Mouse (Mus musculus): ENCODE data around the gene Fxyd7. TPM values are rescaled to one million over a fixed set of nuclear protein-coding genes. Genes with fewer than 3 reads are reported as not detected.

The Fxyd7 gene
- polyA plus RNA-seq, 2 experiments = 14.9 to 16.2 TPM

DNA sequence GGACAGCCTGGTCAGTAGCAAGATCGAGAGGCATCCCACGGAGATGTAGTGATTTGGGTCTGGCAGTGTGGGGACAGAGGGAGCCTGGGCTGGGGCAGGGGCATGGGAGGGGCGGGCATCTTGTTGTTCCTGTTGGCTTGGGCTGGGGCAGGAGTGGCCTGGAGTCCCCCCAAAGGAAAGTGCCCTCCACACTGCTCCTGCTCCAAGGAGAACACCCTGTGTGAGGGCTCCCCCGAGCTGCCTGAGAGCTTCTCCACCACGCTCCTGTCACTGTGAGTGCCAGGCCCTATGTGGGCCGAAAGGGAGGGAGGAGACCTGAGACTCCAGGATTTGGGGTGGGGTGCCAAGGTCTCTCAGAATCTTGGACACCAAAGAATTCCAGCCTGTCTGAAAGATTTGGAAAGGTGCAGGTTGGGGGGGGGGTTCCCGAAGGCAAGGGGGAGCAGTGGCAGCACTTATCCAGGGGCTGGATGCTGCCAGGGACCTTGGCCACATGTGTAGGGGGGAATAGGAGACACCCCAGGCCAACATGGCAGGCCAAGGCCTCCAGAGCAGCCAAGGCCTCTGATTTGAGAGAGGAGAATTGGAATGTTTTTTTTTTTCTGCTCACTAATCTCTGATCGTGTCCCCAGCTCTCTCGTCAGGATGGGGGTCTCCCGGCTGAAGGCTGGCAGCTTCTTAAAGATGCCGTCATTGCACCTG lies 8.8 kb upstream of the Fxyd7 start:
- H3K9ac ChIP-seq (ENCODE audit: low read depth, low read length, severe bottlenecking) = no peak overlapping the region
- WGBS = 73% methylated on average over 10 of the region's 11 CpGs
- DNase-seq (ENCODE audit: low spot score) (no peak), ATAC-seq (ENCODE audit: low FRiP score, low read depth) (no peak)
- H3K36me3 ChIP-seq (ENCODE audit: control insufficient read depth, insufficient read depth, low read length) = no peaks in the 10 kb centered on the region
- H3K27ac ChIP-seq (replicated peaks; ENCODE audit: low read depth, low read length) = no peak overlapping the region
- no peaks in the 10 kb centered on the region for H3K9me3 ChIP-seq (ENCODE audit: control insufficient read depth, low read length)
- H3K27me3 ChIP-seq (ENCODE audit: control insufficient read depth, insufficient read depth, low read length) = no peaks in the 10 kb centered on the region
- peaks cover 6% of the 10 kb centered on the region for H3K4me1 ChIP-seq (ENCODE audit: control insufficient read depth, insufficient read depth, low read length)
- no peak overlapping the region for H3K4me2 ChIP-seq (replicated peaks; ENCODE audit: low read depth, low read length, severe bottlenecking)
- no peak overlapping the region for H3K4me3 ChIP-seq (replicated peaks; ENCODE audit: low read length)
- no peak for TF ChIP-seq POLR2A (IDR thresholded peaks at IDR 0.05; ENCODE audit: borderline replicate concordance, extremely low read depth, insufficient read depth, insufficient read length)

- 0% methylated on average over 2 of the region's 2 CpGs for WGBS
- no peak within 1 kb of the TSS for H3K4me3 ChIP-seq (replicated peaks; ENCODE audit: low read length)
- H3K27me3 ChIP-seq (ENCODE audit: control insufficient read depth, insufficient read depth, low read length) = no peaks in the 10 kb centered on the region
- H3K4me1 ChIP-seq (ENCODE audit: control insufficient read depth, insufficient read depth, low read length) = peaks cover 15% of the 10 kb centered on the region
- H3K9me3 ChIP-seq (ENCODE audit: control insufficient read depth, low read length) = no peaks in the 10 kb centered on the region
- DNase-seq (ENCODE audit: low spot score) (peak; percentile 70), ATAC-seq (ENCODE audit: low FRiP score, low read depth) (0 out of 2 replicates have a peak, but pooled peaks have one; percentile 36)
- no peaks in the 10 kb centered on the region for H3K36me3 ChIP-seq (ENCODE audit: control insufficient read depth, insufficient read depth, low read length)
- TF ChIP-seq POLR2A (IDR thresholded peaks at IDR 0.05; ENCODE audit: borderline replicate concordance, extremely low read depth, insufficient read depth, insufficient read length) = no peak
- no peak within 1 kb of the TSS for H3K4me2 ChIP-seq (replicated peaks; ENCODE audit: low read depth, low read length, severe bottlenecking)
- no peak within 1 kb of the TSS for H3K27ac ChIP-seq (replicated peaks; ENCODE audit: low read depth, low read length)
- H3K9ac ChIP-seq (ENCODE audit: low read depth, low read length, severe bottlenecking) = no peak within 1 kb of the TSS
Measured at GRCm38 (mm10) chr7:31059108-31059507, 7.8 kb upstream of the Fxyd7 start, which contains the start of gene Lgi4. Gene Lgi4 (plus strand): TSS chr7:31059342.

DNA sequence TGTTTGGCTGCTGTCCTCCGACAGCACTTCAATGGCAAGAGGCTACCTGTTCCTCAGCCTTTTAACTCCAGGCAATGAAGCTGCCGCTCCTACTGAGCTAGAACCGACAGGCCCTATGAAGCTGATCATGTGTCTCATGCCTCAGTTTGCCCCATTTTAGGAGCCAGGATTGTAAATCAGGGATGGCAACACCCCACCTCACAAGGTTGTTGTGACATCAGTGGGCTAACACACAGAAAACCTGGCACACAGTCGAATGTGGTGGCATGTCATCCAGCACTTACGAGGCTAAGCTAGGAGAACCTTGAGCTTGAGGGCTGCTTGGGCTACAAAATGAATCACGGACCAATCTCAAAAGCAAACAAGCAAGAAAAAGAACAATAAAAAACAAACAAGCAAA lies 6.9 kb upstream of the Fxyd7 start:
- no peak for TF ChIP-seq POLR2A (IDR thresholded peaks at IDR 0.05; ENCODE audit: borderline replicate concordance, extremely low read depth, insufficient read depth, insufficient read length)
- H3K27ac ChIP-seq (replicated peaks; ENCODE audit: low read depth, low read length) = no peak overlapping the region
- H3K4me2 ChIP-seq (replicated peaks; ENCODE audit: low read depth, low read length, severe bottlenecking) = no peak overlapping the region
- no peak overlapping the region for H3K4me3 ChIP-seq (replicated peaks; ENCODE audit: low read length)
- no peaks in the 10 kb centered on the region for H3K36me3 ChIP-seq (ENCODE audit: control insufficient read depth, insufficient read depth, low read length)
- H3K9ac ChIP-seq (ENCODE audit: low read depth, low read length, severe bottlenecking) = no peak overlapping the region
- 84% methylated on average over 6 of the region's 6 CpGs for WGBS
- peaks cover 5% of the 10 kb centered on the region; the same call in 1 of the 2 replicates for H3K27me3 ChIP-seq (ENCODE audit: control insufficient read depth, insufficient read depth, low read length)
- peaks cover 21% of the 10 kb centered on the region for H3K4me1 ChIP-seq (ENCODE audit: control insufficient read depth, insufficient read depth, low read length)
- DNase-seq (ENCODE audit: low spot score) (no peak), ATAC-seq (ENCODE audit: low FRiP score, low read depth) (no peak)
- no peaks in the 10 kb centered on the region for H3K9me3 ChIP-seq (ENCODE audit: control insufficient read depth, low read length)

- TF ChIP-seq POLR2A (IDR thresholded peaks at IDR 0.05; ENCODE audit: borderline replicate concordance, extremely low read depth, insufficient read depth, insufficient read length) = no peak
- DNase-seq (ENCODE audit: low spot score) = no peak
- Histone ChIP-seq H3K27me3 (ENCODE audit: control insufficient read depth, insufficient read depth, low read length) (peaks cover 10% of the 10 kb centered on the region), H3K9me3 (ENCODE audit: control insufficient read depth, low read length) (no peaks in the 10 kb centered on the region), H3K27ac (replicated peaks; ENCODE audit: low read depth, low read length) (no peak overlapping the region), H3K4me2 (replicated peaks; ENCODE audit: low read depth, low read length, severe bottlenecking) (no peak overlapping the region), H3K4me3 (replicated peaks; ENCODE audit: low read length) (no peak overlapping the region), H3K4me1 (ENCODE audit: control insufficient read depth, insufficient read depth, low read length) (peaks cover 26% of the 10 kb centered on the region), H3K9ac (ENCODE audit: low read depth, low read length, severe bottlenecking) (no peak overlapping the region), H3K36me3 (ENCODE audit: control insufficient read depth, insufficient read depth, low read length) (no peaks in the 10 kb centered on the region)
- ATAC-seq (ENCODE audit: low FRiP score, low read depth) = no peak
- WGBS = 71% methylated on average over 5 of the region's 5 CpGs
Measured at GRCm38 (mm10) chr7:31057730-31058129, 6.5 kb upstream of the Fxyd7 start.

DNA sequence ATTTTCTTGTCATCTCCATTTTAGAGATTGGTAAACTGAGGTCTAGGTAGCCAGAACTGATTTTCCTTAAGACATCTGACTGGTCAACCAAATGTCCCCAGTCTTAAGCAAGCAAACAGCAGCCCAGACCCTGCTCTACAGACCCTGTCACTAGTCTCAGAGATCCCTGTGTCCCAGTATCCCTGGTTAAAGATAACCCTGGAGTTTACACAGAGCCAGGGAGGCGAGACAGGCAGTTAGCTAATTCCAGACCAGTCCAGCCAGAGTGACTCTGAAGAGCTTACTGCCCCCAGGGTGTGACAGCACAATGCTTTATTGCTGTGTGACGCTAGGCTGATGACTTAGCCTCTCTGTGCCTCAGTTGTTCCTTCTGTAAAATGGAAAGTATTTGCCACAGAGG lies 5.8 kb upstream of the Fxyd7 start, which contains the start of gene Fxyd1:
TSS of gene Fxyd1 (minus strand) at position 129 of the 400 bp plus-strand sequence.
- no peak for TF ChIP-seq POLR2A (IDR thresholded peaks at IDR 0.05; ENCODE audit: borderline replicate concordance, extremely low read depth, insufficient read depth, insufficient read length)
- no peaks in the 10 kb centered on the region for H3K9me3 ChIP-seq (ENCODE audit: control insufficient read depth, low read length)
- H3K4me3 ChIP-seq (replicated peaks; ENCODE audit: low read length) = no peak within 1 kb of the TSS
- H3K4me2 ChIP-seq (replicated peaks; ENCODE audit: low read depth, low read length, severe bottlenecking) = no peak within 1 kb of the TSS
- no peak within 1 kb of the TSS for H3K9ac ChIP-seq (ENCODE audit: low read depth, low read length, severe bottlenecking)
- DNase-seq (ENCODE audit: low spot score) (no peak), ATAC-seq (ENCODE audit: low FRiP score, low read depth) (no peak)
- H3K27me3 ChIP-seq (ENCODE audit: control insufficient read depth, insufficient read depth, low read length) = peaks cover 17% of the 10 kb centered on the region
- 63% methylated on average over 2 of the region's 2 CpGs for WGBS
- H3K36me3 ChIP-seq (ENCODE audit: control insufficient read depth, insufficient read depth, low read length) = no peaks in the 10 kb centered on the region
- H3K4me1 ChIP-seq (ENCODE audit: control insufficient read depth, insufficient read depth, low read length) = peaks cover 32% of the 10 kb centered on the region
- 0 out of 2 replicates have a peak within 1 kb of the TSS, but pooled peaks have one; percentile 20 for H3K27ac ChIP-seq (replicated peaks; ENCODE audit: low read depth, low read length)

All from limb, embryonic 14.5 days (tissue).